Mouse (Mus musculus): ENCODE measurements around the gene Ptpra. TPM values are rescaled to one million over a fixed set of nuclear protein-coding genes. Genes with fewer than 3 reads are reported as not detected.

Gene Ptpra
- polyA plus RNA-seq, 1 experiment: 1.2 TPM

DNA sequence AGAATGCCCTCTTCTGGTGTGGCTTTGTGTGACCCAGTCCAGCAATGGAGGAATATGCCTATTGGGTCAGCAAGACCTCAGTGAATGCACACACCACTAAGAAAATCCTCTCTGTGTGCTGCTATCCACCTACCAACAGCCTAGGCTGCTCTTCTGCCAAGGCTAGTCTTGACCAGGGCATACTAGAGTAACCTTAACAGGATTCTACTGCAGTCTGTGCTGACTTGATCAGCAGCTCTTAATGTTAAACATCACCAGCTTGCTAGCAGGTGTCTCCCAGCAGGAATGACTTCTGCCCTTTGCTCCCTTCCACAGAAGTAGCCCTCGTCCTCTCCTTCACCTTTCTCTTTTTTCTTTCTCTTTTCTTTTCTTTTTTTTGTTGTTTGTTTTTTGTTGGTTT, 106.2 kb downstream of the Ptpra start:
- Histone ChIP-seq H3K4me1 (ENCODE audit: control insufficient read depth) (no peaks in the 10 kb centered on the region; the same call in none of the 2 replicates), H3K4me3 (replicated peaks) (no peak overlapping the region), H3K27me3 (ENCODE audit: control insufficient read depth) (no peaks in the 10 kb centered on the region), H3K9me3 (ENCODE audit: control insufficient read depth, low read length) (no peaks in the 10 kb centered on the region), H3K36me3 (ENCODE audit: control insufficient read depth) (peaks cover 60% of the 10 kb centered on the region)
- TF ChIP-seq TAL1 (IDR thresholded peaks at IDR 0.05; ENCODE audit: low read length): no peak
- TF ChIP-seq GATA1 (IDR thresholded peaks at IDR 0.05; ENCODE audit: low read length): no peak

DNA sequence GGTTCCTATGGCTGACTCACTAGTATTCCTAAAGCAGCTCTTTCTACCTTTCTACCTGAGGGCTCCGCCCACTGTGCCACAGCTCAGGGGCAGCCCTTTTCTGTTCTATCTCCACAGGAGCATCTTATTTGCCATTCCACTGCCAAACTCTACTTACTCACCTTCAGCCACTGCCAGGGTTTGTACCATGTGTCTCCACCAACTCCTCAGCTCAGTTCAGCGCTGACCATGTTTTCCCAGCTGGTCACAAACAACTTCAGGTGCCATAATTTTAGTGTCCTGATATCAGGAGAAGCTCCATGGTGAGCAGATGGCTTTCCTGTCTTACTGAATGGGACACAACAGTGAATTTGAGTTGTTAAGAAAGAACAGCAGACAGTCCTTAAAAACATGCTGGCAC, 107.4 kb downstream of the Ptpra start:
- Histone ChIP-seq H3K36me3 (ENCODE audit: control insufficient read depth) (peaks cover 48% of the 10 kb centered on the region), H3K4me1 (ENCODE audit: control insufficient read depth) (no peaks in the 10 kb centered on the region; the same call in none of the 2 replicates), H3K4me3 (replicated peaks) (no peak overlapping the region), H3K27me3 (ENCODE audit: control insufficient read depth) (no peaks in the 10 kb centered on the region), H3K9me3 (ENCODE audit: control insufficient read depth, low read length) (no peaks in the 10 kb centered on the region)
- TF ChIP-seq TAL1 (IDR thresholded peaks at IDR 0.05; ENCODE audit: low read length) (no peak), GATA1 (IDR thresholded peaks at IDR 0.05; ENCODE audit: low read length) (no peak)

DNA sequence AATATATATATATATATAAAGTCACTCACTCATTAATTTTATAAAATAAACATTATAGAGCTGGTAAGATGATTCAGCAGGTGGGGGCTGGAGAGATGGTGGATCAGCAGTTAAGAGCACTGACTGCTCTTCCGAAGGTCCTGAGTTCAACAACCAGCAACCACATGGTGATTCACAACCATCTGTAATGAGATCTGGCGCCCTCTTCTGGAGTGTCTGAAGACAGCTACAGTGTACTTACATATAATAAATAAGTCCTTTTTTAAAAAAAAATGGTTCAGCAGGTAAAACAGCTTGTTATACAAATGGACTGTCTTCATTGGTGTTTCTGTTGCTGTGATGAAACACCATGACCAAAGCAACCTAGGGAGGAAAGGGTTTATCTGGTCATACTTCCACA, 107.9 kb downstream of the Ptpra start:
- H3K9me3 ChIP-seq (ENCODE audit: control insufficient read depth, low read length): no peaks in the 10 kb centered on the region
- no peaks in the 10 kb centered on the region for H3K27me3 ChIP-seq (ENCODE audit: control insufficient read depth)
- no peak for TF ChIP-seq GATA1 (IDR thresholded peaks at IDR 0.05; ENCODE audit: low read length)
- TF ChIP-seq TAL1 (IDR thresholded peaks at IDR 0.05; ENCODE audit: low read length): no peak
- H3K4me1 ChIP-seq (ENCODE audit: control insufficient read depth): peaks cover 5% of the 10 kb centered on the region
- peaks cover 43% of the 10 kb centered on the region for H3K36me3 ChIP-seq (ENCODE audit: control insufficient read depth)
- H3K4me3 ChIP-seq (replicated peaks): no peak overlapping the region

DNA sequence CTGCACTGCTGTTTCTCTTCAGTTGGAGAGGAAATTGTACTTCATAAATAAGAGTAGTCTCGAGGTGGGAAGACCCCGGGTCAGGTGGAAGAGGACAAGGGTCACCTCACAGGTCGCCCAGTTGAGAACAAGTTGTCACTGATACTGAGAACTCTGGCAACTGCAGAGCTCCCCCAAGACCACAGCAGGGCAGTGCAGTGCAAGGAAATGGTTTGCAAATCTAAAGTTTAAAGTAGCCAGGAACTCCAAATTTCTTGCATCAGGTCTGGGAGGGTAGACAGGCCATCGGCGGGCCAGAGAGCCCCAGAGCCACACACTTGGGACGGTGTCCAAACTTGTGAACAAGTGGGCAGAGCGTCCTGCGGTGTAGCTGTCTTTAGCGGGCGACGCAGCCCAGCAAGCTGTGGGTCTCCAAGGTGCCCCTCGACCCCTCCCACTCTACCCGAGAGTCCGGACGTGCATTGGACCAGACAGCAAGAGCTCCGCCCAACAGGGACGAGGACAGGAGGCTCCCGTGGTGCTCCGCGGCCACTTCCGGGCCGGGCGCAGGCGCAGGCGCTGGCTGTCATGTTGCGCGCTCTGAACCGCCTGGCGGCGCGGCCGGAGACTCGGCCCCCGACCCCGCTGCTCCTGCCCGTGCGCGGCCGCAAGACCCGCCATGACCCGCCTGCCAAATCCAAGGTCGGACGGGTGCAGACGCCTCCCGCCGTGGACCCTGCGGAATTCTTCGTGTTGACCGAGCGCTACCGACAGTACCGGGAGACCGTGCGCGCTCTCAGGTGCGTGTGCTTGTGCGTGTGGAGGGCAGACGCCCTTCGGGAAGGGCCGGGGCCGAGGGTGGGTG, 113.4 kb downstream of the Ptpra start, which contains the start of gene Mrps26:
Mrps26 (plus strand) TSS at position 531 of the 844 bp plus-strand sequence.
- TF ChIP-seq GATA1 (IDR thresholded peaks at IDR 0.05; ENCODE audit: low read length) (no peak), TAL1 (IDR thresholded peaks at IDR 0.05; ENCODE audit: low read length) (no peak)
- H3K9me3 ChIP-seq (ENCODE audit: control insufficient read depth, low read length): no peaks in the 10 kb centered on the region
- H3K4me3 ChIP-seq (replicated peaks): peak within 1 kb of the TSS; percentile 89
- H3K4me1 ChIP-seq (ENCODE audit: control insufficient read depth): peaks cover 26% of the 10 kb centered on the region
- H3K36me3 ChIP-seq (ENCODE audit: control insufficient read depth): peaks cover 27% of the 10 kb centered on the region
- H3K27me3 ChIP-seq (ENCODE audit: control insufficient read depth): no peaks in the 10 kb centered on the region

DNA sequence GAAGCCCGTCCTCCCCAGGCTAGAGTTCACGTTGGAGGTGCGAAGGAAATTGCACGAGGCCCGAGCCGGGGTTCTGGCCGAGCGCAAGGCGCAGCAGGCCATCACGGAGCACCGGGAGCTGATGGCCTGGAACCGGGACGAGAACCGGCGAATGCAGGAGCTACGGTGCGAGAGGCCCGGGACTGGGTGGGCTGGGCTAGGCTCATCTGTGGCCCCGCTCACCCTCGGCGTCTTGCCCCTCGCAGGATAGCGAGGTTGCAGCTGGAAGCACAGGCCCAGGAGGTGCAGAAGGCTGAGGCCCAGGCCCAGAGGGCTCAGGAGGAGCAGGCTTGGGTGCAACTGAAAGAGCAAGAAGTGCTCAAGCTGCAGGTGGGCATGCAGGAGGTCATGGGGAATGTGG, 114.0 kb downstream of the Ptpra start:
- peaks cover 26% of the 10 kb centered on the region for H3K4me1 ChIP-seq (ENCODE audit: control insufficient read depth)
- H3K4me3 ChIP-seq (replicated peaks): peak overlapping the region; percentile 89
- TF ChIP-seq GATA1 (IDR thresholded peaks at IDR 0.05; ENCODE audit: low read length) (no peak), TAL1 (IDR thresholded peaks at IDR 0.05; ENCODE audit: low read length) (no peak)
- peaks cover 24% of the 10 kb centered on the region for H3K36me3 ChIP-seq (ENCODE audit: control insufficient read depth)
- H3K27me3 ChIP-seq (ENCODE audit: control insufficient read depth): no peaks in the 10 kb centered on the region
- H3K9me3 ChIP-seq (ENCODE audit: control insufficient read depth, low read length): no peaks in the 10 kb centered on the region

DNA sequence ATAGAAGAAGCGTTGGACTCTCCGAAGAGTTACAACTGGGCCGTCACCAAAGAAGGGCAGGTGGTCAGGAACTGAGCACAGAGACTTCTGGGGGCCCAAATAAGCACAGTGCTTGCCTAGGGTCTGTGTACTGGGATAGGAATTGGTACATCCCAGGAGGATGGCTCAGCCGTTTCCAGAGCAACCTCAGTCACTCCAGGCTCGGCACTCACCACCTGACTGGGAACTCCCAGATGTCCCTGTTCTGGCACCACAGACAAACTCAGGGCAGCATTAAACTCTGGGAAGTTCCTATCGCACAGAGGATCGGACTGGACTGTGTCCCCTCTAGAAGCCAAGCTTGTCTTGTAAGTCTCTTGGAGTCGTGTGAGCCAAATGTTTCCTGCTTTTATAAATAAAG, 114.9 kb downstream of the Ptpra start:
- H3K4me1 ChIP-seq (ENCODE audit: control insufficient read depth): peaks cover 26% of the 10 kb centered on the region

DNA sequence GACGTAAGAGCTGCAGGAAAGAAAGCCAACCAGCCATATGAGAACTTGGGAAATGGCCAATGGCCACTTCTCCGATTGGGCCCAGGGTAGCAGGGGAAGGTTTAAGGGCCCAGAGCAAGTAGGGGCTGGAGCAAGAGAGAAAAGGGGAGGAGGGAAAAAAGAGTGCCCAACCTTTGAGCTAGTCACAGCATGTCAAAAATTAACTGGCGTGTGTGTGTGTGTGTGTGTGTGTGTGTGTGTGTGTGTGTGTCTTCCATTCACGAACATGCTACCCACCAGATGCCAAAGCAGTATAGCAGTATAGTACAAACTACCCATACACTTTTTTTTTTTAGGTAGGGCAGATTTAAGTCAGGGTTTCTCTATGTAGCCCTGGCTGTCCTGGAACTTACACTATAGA, 118.8 kb downstream of the Ptpra start:
- peaks cover 7% of the 10 kb centered on the region for H3K27me3 ChIP-seq (ENCODE audit: control insufficient read depth)
- H3K36me3 ChIP-seq (ENCODE audit: control insufficient read depth): peaks cover 24% of the 10 kb centered on the region
- TF ChIP-seq TAL1 (IDR thresholded peaks at IDR 0.05; ENCODE audit: low read length) (no peak), GATA1 (IDR thresholded peaks at IDR 0.05; ENCODE audit: low read length) (no peak)
- H3K4me3 ChIP-seq (replicated peaks): no peak overlapping the region
- H3K4me1 ChIP-seq (ENCODE audit: control insufficient read depth): peaks cover 12% of the 10 kb centered on the region
- H3K9me3 ChIP-seq (ENCODE audit: control insufficient read depth, low read length): no peaks in the 10 kb centered on the region

More for the DNA sequence above, 114.9 kb downstream of the Ptpra start:
- no peaks in the 10 kb centered on the region for H3K27me3 ChIP-seq (ENCODE audit: control insufficient read depth)
- TF ChIP-seq TAL1 (IDR thresholded peaks at IDR 0.05; ENCODE audit: low read length): no peak
- H3K4me3 ChIP-seq (replicated peaks): no peak overlapping the region
- no peaks in the 10 kb centered on the region for H3K9me3 ChIP-seq (ENCODE audit: control insufficient read depth, low read length)
- peaks cover 24% of the 10 kb centered on the region for H3K36me3 ChIP-seq (ENCODE audit: control insufficient read depth)

DNA sequence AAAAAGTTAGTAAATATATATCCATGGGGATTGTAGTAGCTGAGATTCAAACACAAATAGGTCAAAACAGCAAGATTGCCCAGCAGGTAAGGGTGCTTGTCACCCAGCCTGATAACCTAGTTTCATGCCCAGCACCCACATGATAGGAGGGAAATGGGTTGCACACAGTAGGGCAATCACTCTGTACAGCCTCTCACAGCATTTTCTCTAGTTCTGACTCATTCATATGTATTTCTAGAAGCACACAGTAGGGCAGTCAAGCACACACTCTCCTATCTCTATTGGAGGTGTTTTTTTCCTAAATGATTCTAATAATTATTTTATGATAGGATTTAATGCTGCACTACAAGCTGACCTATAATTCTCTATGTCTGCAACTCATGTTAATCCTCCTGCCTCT, 119.8 kb downstream of the Ptpra start:
- Histone ChIP-seq H3K36me3 (ENCODE audit: control insufficient read depth) (peaks cover 21% of the 10 kb centered on the region), H3K27me3 (ENCODE audit: control insufficient read depth) (peaks cover 16% of the 10 kb centered on the region)
- TF ChIP-seq TAL1 (IDR thresholded peaks at IDR 0.05; ENCODE audit: low read length): no peak
- TF ChIP-seq GATA1 (IDR thresholded peaks at IDR 0.05; ENCODE audit: low read length): no peak

DNA sequence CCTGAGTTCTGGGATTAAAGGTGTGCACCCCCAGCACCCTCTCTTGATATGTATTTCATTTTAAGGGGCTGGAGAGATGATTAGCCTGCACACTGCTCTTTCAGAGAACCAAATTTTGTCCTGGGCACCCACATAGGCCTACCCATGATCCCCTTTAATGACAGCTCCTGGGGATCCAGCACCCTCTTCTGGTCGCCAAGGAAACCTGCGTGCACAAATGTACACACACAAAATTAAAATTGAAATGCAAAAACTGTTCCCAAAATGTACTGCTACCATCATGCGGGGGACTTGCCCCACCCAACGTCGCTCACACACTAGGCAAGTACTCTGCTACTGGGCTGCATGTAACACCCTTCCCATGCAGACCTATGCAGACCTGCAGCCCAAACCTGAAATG, 124.9 kb downstream of the Ptpra start:
- peaks cover 66% of the 10 kb centered on the region for H3K27me3 ChIP-seq (ENCODE audit: control insufficient read depth)
- TF ChIP-seq GATA1 (IDR thresholded peaks at IDR 0.05; ENCODE audit: low read length) (no peak), TAL1 (IDR thresholded peaks at IDR 0.05; ENCODE audit: low read length) (no peak)
- H3K4me3 ChIP-seq (replicated peaks): no peak overlapping the region
- peaks cover 6% of the 10 kb centered on the region for H3K4me1 ChIP-seq (ENCODE audit: control insufficient read depth)
- H3K36me3 ChIP-seq (ENCODE audit: control insufficient read depth): no peaks in the 10 kb centered on the region
- H3K9me3 ChIP-seq (ENCODE audit: control insufficient read depth, low read length): peaks cover 6% of the 10 kb centered on the region; the same call in 1 of the 2 replicates

More for the DNA sequence above, 119.8 kb downstream of the Ptpra start:
- Histone ChIP-seq H3K4me3 (replicated peaks) (no peak overlapping the region), H3K4me1 (ENCODE audit: control insufficient read depth) (peaks cover 2% of the 10 kb centered on the region), H3K9me3 (ENCODE audit: control insufficient read depth, low read length) (no peaks in the 10 kb centered on the region)
